Mouse (Mus musculus): ENCODE results near the gene Lcn2. TPM values are rescaled to one million over a fixed set of nuclear protein-coding genes. Genes with fewer than 3 reads are reported as not detected.

The Lcn2 gene
- polyA plus RNA-seq, 1 experiment from 2014 or later: 0.35 TPM

DNA sequence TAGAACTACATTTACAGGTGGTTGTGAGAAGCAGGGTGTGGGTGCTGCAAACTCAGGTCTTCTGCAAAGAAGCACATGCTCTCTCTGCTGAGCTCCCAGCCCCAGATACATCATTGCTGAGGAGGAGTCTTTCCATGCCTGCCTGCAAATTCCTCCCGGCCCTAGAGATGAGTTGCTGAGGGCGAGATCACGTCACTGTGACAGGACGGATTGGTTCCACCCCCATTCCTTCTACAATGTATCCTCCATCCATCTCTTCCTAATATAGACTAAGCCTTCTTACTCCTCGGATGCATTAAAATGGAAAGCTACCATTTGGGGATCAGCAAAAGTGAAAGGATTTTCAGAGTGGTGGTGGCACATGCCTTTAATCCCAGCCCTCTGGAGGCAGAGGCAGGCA lies 37.5 kb upstream of the Lcn2 start:
- Histone ChIP-seq H3K9me3 (ENCODE audit: control insufficient read depth, low read length) (no peaks in the 10 kb centered on the region), H3K4me1 (ENCODE audit: control insufficient read depth, insufficient read depth, low read length) (peaks cover 44% of the 10 kb centered on the region), H3K27me3 (ENCODE audit: control insufficient read depth, insufficient read depth, low read length) (no peaks in the 10 kb centered on the region), H3K36me3 (ENCODE audit: control insufficient read depth, insufficient read depth, low read length) (peaks cover 4% of the 10 kb centered on the region; the same call in 1 of the 2 replicates), H3K4me2 (ENCODE audit: low read depth, low read length) (no peak overlapping the region), H3K27ac (ENCODE audit: low read depth, low read length) (no peak overlapping the region), H3K4me3 (ENCODE audit: low read depth, low read length) (no peak overlapping the region), H3K9ac (replicated peaks; ENCODE audit: low read depth, low read length) (no peak overlapping the region)
- ATAC-seq (ENCODE audit: low read depth): no peak
- WGBS: 80% methylated on average over 5 of the region's 5 CpGs

GRCm38 (mm10) chr2:32424796-32425195 lies 36.7 kb upstream of the Lcn2 start:
- Histone ChIP-seq H3K4me2 (ENCODE audit: low read depth, low read length) (no peak overlapping the region), H3K36me3 (ENCODE audit: control insufficient read depth, insufficient read depth, low read length) (peaks cover 11% of the 10 kb centered on the region; the same call in 1 of the 2 replicates)

DNA sequence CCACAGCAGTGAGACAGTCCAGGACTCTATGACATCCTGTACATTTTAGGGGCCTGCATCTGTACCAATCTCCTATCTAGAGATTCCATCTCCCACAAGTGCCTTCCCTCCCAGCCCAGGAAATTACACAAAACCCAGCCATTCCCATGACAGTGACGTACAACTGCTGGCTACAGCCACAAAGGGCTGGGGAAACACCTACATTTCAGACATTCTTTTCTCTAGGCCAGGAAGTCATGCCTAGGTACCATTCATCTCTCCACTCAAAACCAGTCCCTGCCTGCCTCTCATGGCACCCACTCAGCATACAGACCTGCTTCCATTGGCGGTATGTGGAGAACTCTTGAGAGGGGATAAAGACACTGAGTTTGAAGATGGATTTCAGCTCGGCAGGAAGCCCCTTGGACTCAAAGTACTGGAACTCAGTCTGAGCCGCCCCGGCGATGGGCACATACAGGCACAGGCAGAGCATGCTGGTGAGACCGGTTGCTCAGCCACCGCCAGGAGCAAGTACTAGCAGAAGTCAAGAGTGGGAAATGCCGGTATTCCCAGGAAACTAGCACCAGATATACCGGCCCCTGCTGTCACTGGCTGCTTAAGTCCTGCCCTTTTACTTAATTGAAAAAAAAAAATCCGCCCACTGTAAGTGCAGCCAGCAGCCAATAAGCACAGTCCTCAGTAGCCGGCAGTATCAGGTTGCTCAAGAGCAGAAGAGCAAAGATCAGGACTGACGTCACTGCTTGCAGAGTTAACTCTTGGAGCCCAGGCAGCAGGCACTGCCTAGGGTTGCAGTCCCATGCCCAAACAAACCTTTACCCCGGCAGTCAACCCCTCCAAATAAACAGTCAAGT lies 35.7 kb upstream of the Lcn2 start:
- Histone ChIP-seq H3K4me2 (ENCODE audit: low read depth, low read length) (peak overlapping the region; percentile 59), H3K27me3 (ENCODE audit: control insufficient read depth, insufficient read depth, low read length) (no peaks in the 10 kb centered on the region), H3K36me3 (ENCODE audit: control insufficient read depth, insufficient read depth, low read length) (peaks cover 21% of the 10 kb centered on the region), H3K4me1 (ENCODE audit: control insufficient read depth, insufficient read depth, low read length) (peaks cover 27% of the 10 kb centered on the region), H3K9me3 (ENCODE audit: control insufficient read depth, low read length) (no peaks in the 10 kb centered on the region), H3K4me3 (ENCODE audit: low read depth, low read length) (peak overlapping the region; percentile 28), H3K9ac (replicated peaks; ENCODE audit: low read depth, low read length) (peak overlapping the region; percentile 41), H3K27ac (ENCODE audit: low read depth, low read length) (peak overlapping the region; percentile 66)
- 3% methylated on average over 14 of the region's 14 CpGs for WGBS
- ATAC-seq (ENCODE audit: low read depth): peak; percentile 89; the same call in 1 of the 2 replicates

More at GRCm38 (mm10) chr2:32424796-32425195, 36.7 kb upstream of the Lcn2 start:
- Histone ChIP-seq H3K9me3 (ENCODE audit: control insufficient read depth, low read length) (no peaks in the 10 kb centered on the region), H3K27me3 (ENCODE audit: control insufficient read depth, insufficient read depth, low read length) (no peaks in the 10 kb centered on the region), H3K4me1 (ENCODE audit: control insufficient read depth, insufficient read depth, low read length) (peaks cover 37% of the 10 kb centered on the region), H3K4me3 (ENCODE audit: low read depth, low read length) (no peak overlapping the region), H3K9ac (replicated peaks; ENCODE audit: low read depth, low read length) (no peak overlapping the region), H3K27ac (ENCODE audit: low read depth, low read length) (peak overlapping the region; percentile 16)
- no peak for ATAC-seq (ENCODE audit: low read depth)
- 69% methylated on average over 3 of the region's 3 CpGs for WGBS

GRCm38 (mm10) chr2:32421851-32422251 lies 33.8 kb upstream of the Lcn2 start:
- H3K27ac ChIP-seq (ENCODE audit: low read depth, low read length): no peak overlapping the region
- ATAC-seq (ENCODE audit: low read depth): no peak
- 97% methylated on average over 6 of the region's 6 CpGs for WGBS
- peaks cover 13% of the 10 kb centered on the region; the same call in 1 of the 2 replicates for H3K4me1 ChIP-seq (ENCODE audit: control insufficient read depth, insufficient read depth, low read length)
- H3K27me3 ChIP-seq (ENCODE audit: control insufficient read depth, insufficient read depth, low read length): no peaks in the 10 kb centered on the region
- H3K4me2 ChIP-seq (ENCODE audit: low read depth, low read length): no peak overlapping the region
- H3K4me3 ChIP-seq (ENCODE audit: low read depth, low read length): no peak overlapping the region
- H3K36me3 ChIP-seq (ENCODE audit: control insufficient read depth, insufficient read depth, low read length): peaks cover 40% of the 10 kb centered on the region
- H3K9ac ChIP-seq (replicated peaks; ENCODE audit: low read depth, low read length): no peak overlapping the region
- no peaks in the 10 kb centered on the region for H3K9me3 ChIP-seq (ENCODE audit: control insufficient read depth, low read length)

DNA sequence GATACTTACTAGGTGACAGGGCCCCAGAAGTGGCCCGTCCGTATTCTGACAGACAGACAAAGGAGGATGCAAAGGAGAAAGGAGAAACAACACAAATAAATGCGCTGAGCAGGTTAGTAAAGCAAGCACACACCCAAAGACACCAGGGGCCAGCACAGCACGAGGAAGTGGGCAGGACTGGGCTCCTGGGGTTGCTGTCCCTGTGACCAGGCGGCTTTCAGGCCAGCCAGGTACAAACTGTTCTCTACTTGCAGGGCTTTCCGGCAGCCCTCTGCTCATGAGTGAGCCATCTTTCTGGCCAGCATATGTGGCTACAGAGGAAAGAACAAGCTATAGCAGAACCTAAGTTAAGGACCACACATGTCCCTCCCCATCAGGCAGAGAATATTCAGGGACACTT lies 32.6 kb upstream of the Lcn2 start:
- no peaks in the 10 kb centered on the region for H3K9me3 ChIP-seq (ENCODE audit: control insufficient read depth, low read length)
- H3K36me3 ChIP-seq (ENCODE audit: control insufficient read depth, insufficient read depth, low read length): peaks cover 52% of the 10 kb centered on the region
- H3K9ac ChIP-seq (replicated peaks; ENCODE audit: low read depth, low read length): no peak overlapping the region
- H3K4me2 ChIP-seq (ENCODE audit: low read depth, low read length): no peak overlapping the region
- peaks cover 13% of the 10 kb centered on the region; the same call in 1 of the 2 replicates for H3K4me1 ChIP-seq (ENCODE audit: control insufficient read depth, insufficient read depth, low read length)
- no peak for ATAC-seq (ENCODE audit: low read depth)
- 90% methylated on average over 6 of the region's 6 CpGs for WGBS
- H3K27ac ChIP-seq (ENCODE audit: low read depth, low read length): no peak overlapping the region
- no peaks in the 10 kb centered on the region for H3K27me3 ChIP-seq (ENCODE audit: control insufficient read depth, insufficient read depth, low read length)
- H3K4me3 ChIP-seq (ENCODE audit: low read depth, low read length): no peak overlapping the region

DNA sequence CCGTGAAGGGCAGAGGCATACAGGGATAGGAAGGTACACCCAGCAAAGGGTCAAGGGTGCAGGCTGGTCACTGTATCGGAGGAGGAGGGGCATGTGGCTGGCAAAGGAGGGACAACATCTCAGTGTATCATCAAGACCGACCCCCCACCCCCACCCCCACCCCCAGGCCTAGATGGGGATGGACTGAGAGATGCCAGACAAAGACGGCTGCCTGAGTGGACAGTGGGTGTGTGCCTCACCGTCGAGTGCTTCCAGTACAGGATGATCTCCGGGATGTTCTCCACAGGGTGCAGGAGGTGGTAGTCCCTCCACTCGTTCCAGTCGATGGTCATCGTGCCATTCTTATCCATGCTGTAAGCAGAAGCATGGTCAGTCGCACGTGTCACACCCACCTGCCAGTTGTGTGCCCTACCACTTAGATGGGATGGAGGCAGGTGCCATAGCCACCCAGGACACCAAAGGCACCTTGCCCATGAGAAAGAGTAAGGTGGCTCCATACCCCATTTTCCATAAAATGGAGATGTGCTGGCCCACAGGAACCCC lies 32.1 kb upstream of the Lcn2 start:
- Histone ChIP-seq H3K27me3 (ENCODE audit: control insufficient read depth, insufficient read depth, low read length) (no peaks in the 10 kb centered on the region), H3K4me2 (ENCODE audit: low read depth, low read length) (no peak overlapping the region), H3K9me3 (ENCODE audit: control insufficient read depth, low read length) (no peaks in the 10 kb centered on the region), H3K27ac (ENCODE audit: low read depth, low read length) (no peak overlapping the region), H3K4me3 (ENCODE audit: low read depth, low read length) (no peak overlapping the region), H3K36me3 (ENCODE audit: control insufficient read depth, insufficient read depth, low read length) (peaks cover 57% of the 10 kb centered on the region), H3K4me1 (ENCODE audit: control insufficient read depth, insufficient read depth, low read length) (peaks cover 13% of the 10 kb centered on the region; the same call in 1 of the 2 replicates), H3K9ac (replicated peaks; ENCODE audit: low read depth, low read length) (no peak overlapping the region)
- 93% methylated on average over 12 of the region's 12 CpGs for WGBS
- no peak for ATAC-seq (ENCODE audit: low read depth)

GRCm38 (mm10) chr2:32419359-32419758 lies 31.3 kb upstream of the Lcn2 start:
- peaks cover 12% of the 10 kb centered on the region; the same call in 1 of the 2 replicates for H3K4me1 ChIP-seq (ENCODE audit: control insufficient read depth, insufficient read depth, low read length)
- no peak overlapping the region for H3K9ac ChIP-seq (replicated peaks; ENCODE audit: low read depth, low read length)
- no peaks in the 10 kb centered on the region for H3K27me3 ChIP-seq (ENCODE audit: control insufficient read depth, insufficient read depth, low read length)
- no peak overlapping the region for H3K4me2 ChIP-seq (ENCODE audit: low read depth, low read length)
- no peak overlapping the region for H3K27ac ChIP-seq (ENCODE audit: low read depth, low read length)
- H3K9me3 ChIP-seq (ENCODE audit: control insufficient read depth, low read length): no peaks in the 10 kb centered on the region
- no peak for ATAC-seq (ENCODE audit: low read depth)
- 94% methylated on average over 3 of the region's 3 CpGs for WGBS
- peaks cover 60% of the 10 kb centered on the region for H3K36me3 ChIP-seq (ENCODE audit: control insufficient read depth, insufficient read depth, low read length)
- no peak overlapping the region for H3K4me3 ChIP-seq (ENCODE audit: low read depth, low read length)

GRCm38 (mm10) chr2:32418430-32419151 lies 30.5 kb upstream of the Lcn2 start:
- Histone ChIP-seq H3K27ac (ENCODE audit: low read depth, low read length) (no peak overlapping the region), H3K4me1 (ENCODE audit: control insufficient read depth, insufficient read depth, low read length) (peaks cover 4% of the 10 kb centered on the region; the same call in 1 of the 2 replicates), H3K9me3 (ENCODE audit: control insufficient read depth, low read length) (no peaks in the 10 kb centered on the region), H3K9ac (replicated peaks; ENCODE audit: low read depth, low read length) (no peak overlapping the region), H3K36me3 (ENCODE audit: control insufficient read depth, insufficient read depth, low read length) (peaks cover 67% of the 10 kb centered on the region), H3K4me2 (ENCODE audit: low read depth, low read length) (no peak overlapping the region), H3K27me3 (ENCODE audit: control insufficient read depth, insufficient read depth, low read length) (no peaks in the 10 kb centered on the region), H3K4me3 (ENCODE audit: low read depth, low read length) (no peak overlapping the region)
- WGBS: 94% methylated on average over 12 of the region's 12 CpGs
- ATAC-seq (ENCODE audit: low read depth): no peak

Data from neural tube, embryonic 14.5 days (tissue).